Mouse (Mus musculus): Measurements from ENCODE around the gene Ank2. TPM values are rescaled to one million over a fixed set of nuclear protein-coding genes. Genes with fewer than 3 reads are reported as not detected.

Gene Ank2
- polyA plus RNA-seq, 1 experiment, result 5.7 TPM

DNA sequence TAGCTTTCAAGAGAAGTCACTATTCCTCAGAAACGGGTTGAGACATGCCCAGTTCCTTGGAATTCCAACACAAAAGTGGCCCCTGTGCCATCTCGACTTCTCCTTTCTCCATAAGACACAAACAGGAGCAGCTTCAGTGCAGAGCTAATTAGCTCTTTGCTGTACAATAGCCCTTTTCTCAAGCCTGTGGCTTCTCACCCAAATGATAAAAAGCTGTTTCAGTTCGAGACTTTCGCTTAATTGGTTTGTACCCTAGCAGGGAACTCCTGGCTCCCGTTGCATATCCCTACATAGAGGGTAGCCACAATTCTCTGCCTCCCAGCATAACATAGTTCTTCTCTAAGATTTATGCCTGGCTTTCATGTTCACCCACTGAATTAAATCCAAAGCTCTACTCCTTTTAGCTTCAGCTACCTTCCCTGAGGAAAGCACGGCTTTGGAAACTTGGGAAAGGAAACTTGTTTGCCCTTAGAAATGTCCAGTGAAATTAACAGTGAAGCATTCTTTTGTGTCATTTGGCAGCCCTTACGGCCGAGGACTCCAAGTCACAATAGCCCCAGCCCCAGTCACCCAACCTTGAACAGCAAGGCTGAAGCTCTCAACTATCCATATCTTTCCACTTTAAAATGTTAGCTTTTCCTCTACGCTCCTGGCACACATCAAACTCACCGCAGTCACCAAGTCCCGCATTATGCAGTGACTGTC, 123.0 kb downstream of the Ank2 start:
- WGBS, result 55% methylated on average over 11 of the region's 11 CpGs
- DNase-seq, result no peak
- H3K4me3 ChIP-seq (ENCODE audit: insufficient read depth, low read depth, low read length), result no peak overlapping the region
- no peak for TF ChIP-seq POLR2A (IDR thresholded peaks at IDR 0.05; ENCODE audit: low read depth, low read length)
- TF ChIP-seq CTCF (conservative IDR thresholded peaks at IDR 0.05; ENCODE audit: insufficient read depth, insufficient read length, low read depth, low read length), result no peak
- H3K27ac ChIP-seq (ENCODE audit: insufficient read depth, low read depth, low read length), result no peak overlapping the region
- no peaks in the 10 kb centered on the region for H3K27me3 ChIP-seq (replicated peaks; ENCODE audit: control insufficient read depth, insufficient read depth, low read length)
- H3K36me3 ChIP-seq (ENCODE audit: control insufficient read depth, insufficient read depth, low read length), result no peaks in the 10 kb centered on the region
- H3K4me1 ChIP-seq (ENCODE audit: control insufficient read depth, insufficient read depth, low read length), result no peaks in the 10 kb centered on the region

DNA sequence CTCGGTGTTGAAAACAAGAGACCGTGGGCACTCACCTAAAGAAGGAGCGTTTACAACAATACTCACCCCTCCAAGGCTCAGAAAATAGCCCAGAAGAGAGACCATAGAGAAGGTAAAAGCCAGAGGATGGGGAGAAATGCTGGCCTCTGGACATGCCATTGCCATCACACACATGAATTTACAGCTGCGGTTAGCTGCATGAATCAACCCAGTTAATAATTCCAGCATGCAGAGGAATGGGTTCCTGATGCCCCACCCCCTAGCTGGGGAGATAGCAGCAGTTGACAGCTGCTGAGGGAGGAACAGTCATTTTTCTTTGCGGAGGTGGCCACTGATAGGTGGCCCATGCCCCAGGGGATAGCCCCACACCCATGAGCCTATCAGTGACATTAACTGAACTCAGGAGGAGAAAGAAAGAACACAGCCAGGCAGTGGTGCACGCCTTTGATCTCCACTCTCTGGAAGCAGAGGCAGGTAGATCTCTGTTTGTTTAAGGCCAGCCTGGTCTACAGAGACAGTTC, 124.9 kb downstream of the Ank2 start:
- H3K4me1 ChIP-seq (ENCODE audit: control insufficient read depth, insufficient read depth, low read length), result no peaks in the 10 kb centered on the region

DNA sequence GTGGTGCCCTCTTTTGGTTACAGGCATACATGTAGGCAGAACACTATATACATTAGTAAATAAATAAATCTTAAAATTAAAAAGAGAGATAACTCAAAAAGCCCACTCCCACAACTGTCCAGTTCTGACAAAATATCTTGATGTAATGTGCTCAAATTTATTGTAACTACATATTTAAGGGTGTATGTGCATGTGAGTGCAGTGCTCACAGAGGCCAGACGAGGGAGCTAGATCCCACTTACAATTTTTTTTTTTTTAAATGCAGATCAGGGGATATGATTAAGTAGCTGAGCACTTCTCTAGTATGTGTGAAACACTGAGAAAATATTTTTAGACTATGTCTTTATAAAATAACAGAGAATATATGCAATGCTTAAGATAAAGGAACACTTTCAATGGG, 127.4 kb downstream of the Ank2 start:
- no peak for DNase-seq
- TF ChIP-seq POLR2A (IDR thresholded peaks at IDR 0.05; ENCODE audit: low read depth, low read length) (no peak), CTCF (conservative IDR thresholded peaks at IDR 0.05; ENCODE audit: insufficient read depth, insufficient read length, low read depth, low read length) (no peak)
- no peak overlapping the region for H3K4me3 ChIP-seq (ENCODE audit: insufficient read depth, low read depth, low read length)
- WGBS, result 96% methylated on average over 1 of the region's 1 CpGs
- no peak overlapping the region for H3K27ac ChIP-seq (ENCODE audit: insufficient read depth, low read depth, low read length)
- no peaks in the 10 kb centered on the region for H3K36me3 ChIP-seq (ENCODE audit: control insufficient read depth, insufficient read depth, low read length)
- H3K4me1 ChIP-seq (ENCODE audit: control insufficient read depth, insufficient read depth, low read length), result no peaks in the 10 kb centered on the region
- H3K27me3 ChIP-seq (replicated peaks; ENCODE audit: control insufficient read depth, insufficient read depth, low read length), result no peaks in the 10 kb centered on the region

More for the DNA sequence above, 124.9 kb downstream of the Ank2 start:
- H3K27me3 ChIP-seq (replicated peaks; ENCODE audit: control insufficient read depth, insufficient read depth, low read length), result no peaks in the 10 kb centered on the region
- H3K4me3 ChIP-seq (ENCODE audit: insufficient read depth, low read depth, low read length), result no peak overlapping the region
- WGBS, result 87% methylated on average over 6 of the region's 6 CpGs
- H3K36me3 ChIP-seq (ENCODE audit: control insufficient read depth, insufficient read depth, low read length), result no peaks in the 10 kb centered on the region
- no peak overlapping the region for H3K27ac ChIP-seq (ENCODE audit: insufficient read depth, low read depth, low read length)
- DNase-seq, result no peak
- TF ChIP-seq POLR2A (IDR thresholded peaks at IDR 0.05; ENCODE audit: low read depth, low read length) (no peak), CTCF (conservative IDR thresholded peaks at IDR 0.05; ENCODE audit: insufficient read depth, insufficient read length, low read depth, low read length) (no peak)

DNA sequence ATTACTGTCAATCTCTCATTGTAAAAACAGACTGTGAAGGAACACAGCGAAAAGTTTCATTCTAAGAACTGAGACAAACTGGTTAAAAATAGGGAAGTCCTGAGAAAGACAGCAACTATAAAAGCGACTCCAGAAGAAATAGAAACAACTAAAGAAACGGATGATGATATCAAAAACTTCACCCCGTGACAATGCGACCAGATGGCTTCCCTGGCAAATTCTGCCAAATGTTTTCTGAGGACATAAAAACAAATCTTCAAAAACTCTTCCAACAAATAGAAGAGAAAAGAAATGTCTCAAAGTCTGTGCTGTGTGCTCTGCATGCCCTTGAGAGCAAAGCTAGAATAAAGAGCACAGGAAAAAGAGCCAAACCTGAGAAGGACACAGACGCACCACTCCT, 129.6 kb downstream of the Ank2 start:
- H3K27me3 ChIP-seq (replicated peaks; ENCODE audit: control insufficient read depth, insufficient read depth, low read length), result no peaks in the 10 kb centered on the region
- no peaks in the 10 kb centered on the region for H3K4me1 ChIP-seq (ENCODE audit: control insufficient read depth, insufficient read depth, low read length)
- WGBS, result 80% methylated on average over 6 of the region's 6 CpGs
- no peak for TF ChIP-seq POLR2A (IDR thresholded peaks at IDR 0.05; ENCODE audit: low read depth, low read length)
- TF ChIP-seq CTCF (conservative IDR thresholded peaks at IDR 0.05; ENCODE audit: insufficient read depth, insufficient read length, low read depth, low read length), result no peak
- H3K27ac ChIP-seq (ENCODE audit: insufficient read depth, low read depth, low read length), result no peak overlapping the region
- no peaks in the 10 kb centered on the region for H3K36me3 ChIP-seq (ENCODE audit: control insufficient read depth, insufficient read depth, low read length)
- H3K4me3 ChIP-seq (ENCODE audit: insufficient read depth, low read depth, low read length), result no peak overlapping the region
- no peak for DNase-seq

DNA sequence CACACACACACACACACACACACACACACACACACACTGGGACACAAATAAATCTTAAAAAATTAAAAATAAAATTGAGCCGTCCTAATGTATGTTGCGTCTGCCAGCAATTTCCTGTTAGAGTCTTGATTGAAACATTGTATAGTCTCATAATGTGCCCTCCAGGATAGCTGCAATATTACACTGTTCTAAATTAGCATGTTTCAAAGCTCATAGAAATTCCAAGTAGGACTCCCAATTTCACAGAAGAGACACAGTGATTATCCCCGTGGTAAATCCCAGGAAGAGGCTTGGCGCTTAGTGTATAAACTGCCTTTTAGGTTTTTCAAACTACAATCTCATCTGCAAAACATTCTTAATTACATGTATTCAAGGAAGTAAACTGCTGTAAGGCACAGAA, 131.7 kb downstream of the Ank2 start:
- DNase-seq, result no peak
- TF ChIP-seq CTCF (conservative IDR thresholded peaks at IDR 0.05; ENCODE audit: insufficient read depth, insufficient read length, low read depth, low read length) (no peak), POLR2A (IDR thresholded peaks at IDR 0.05; ENCODE audit: low read depth, low read length) (no peak)
- Histone ChIP-seq H3K27me3 (replicated peaks; ENCODE audit: control insufficient read depth, insufficient read depth, low read length) (no peaks in the 10 kb centered on the region), H3K36me3 (ENCODE audit: control insufficient read depth, insufficient read depth, low read length) (no peaks in the 10 kb centered on the region), H3K4me1 (ENCODE audit: control insufficient read depth, insufficient read depth, low read length) (no peaks in the 10 kb centered on the region), H3K27ac (ENCODE audit: insufficient read depth, low read depth, low read length) (no peak overlapping the region), H3K4me3 (ENCODE audit: insufficient read depth, low read depth, low read length) (no peak overlapping the region)
- WGBS, result 80% methylated on average over 4 of the region's 4 CpGs

DNA sequence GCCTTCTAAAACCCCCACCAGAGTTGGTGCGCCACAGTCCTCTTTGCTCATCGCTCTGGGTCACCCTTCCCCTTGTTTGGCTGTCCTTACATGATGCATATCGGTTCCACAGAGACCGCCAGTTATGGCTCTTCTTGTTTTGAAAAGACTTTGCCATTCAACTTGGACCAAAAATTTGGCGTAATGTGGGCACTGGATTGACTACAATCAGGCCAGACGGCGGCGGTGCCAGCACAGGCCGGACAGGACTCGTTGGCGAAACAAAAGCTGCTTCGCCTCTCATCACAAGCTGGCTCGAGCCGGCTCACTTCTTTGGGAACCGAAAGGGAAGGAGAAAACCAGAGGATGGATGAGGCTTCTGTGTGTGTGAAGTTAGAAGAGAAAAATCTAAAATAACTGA, 135.6 kb downstream of the Ank2 start:
- Histone ChIP-seq H3K36me3 (ENCODE audit: control insufficient read depth, insufficient read depth, low read length) (no peaks in the 10 kb centered on the region), H3K4me3 (ENCODE audit: insufficient read depth, low read depth, low read length) (no peak overlapping the region), H3K27me3 (replicated peaks; ENCODE audit: control insufficient read depth, insufficient read depth, low read length) (no peaks in the 10 kb centered on the region), H3K4me1 (ENCODE audit: control insufficient read depth, insufficient read depth, low read length) (no peaks in the 10 kb centered on the region), H3K27ac (ENCODE audit: insufficient read depth, low read depth, low read length) (no peak overlapping the region)
- 93% methylated on average over 15 of the region's 15 CpGs for WGBS
- TF ChIP-seq POLR2A (IDR thresholded peaks at IDR 0.05; ENCODE audit: low read depth, low read length), result no peak
- no peak for TF ChIP-seq CTCF (conservative IDR thresholded peaks at IDR 0.05; ENCODE audit: insufficient read depth, insufficient read length, low read depth, low read length)
- DNase-seq, result no peak

DNA sequence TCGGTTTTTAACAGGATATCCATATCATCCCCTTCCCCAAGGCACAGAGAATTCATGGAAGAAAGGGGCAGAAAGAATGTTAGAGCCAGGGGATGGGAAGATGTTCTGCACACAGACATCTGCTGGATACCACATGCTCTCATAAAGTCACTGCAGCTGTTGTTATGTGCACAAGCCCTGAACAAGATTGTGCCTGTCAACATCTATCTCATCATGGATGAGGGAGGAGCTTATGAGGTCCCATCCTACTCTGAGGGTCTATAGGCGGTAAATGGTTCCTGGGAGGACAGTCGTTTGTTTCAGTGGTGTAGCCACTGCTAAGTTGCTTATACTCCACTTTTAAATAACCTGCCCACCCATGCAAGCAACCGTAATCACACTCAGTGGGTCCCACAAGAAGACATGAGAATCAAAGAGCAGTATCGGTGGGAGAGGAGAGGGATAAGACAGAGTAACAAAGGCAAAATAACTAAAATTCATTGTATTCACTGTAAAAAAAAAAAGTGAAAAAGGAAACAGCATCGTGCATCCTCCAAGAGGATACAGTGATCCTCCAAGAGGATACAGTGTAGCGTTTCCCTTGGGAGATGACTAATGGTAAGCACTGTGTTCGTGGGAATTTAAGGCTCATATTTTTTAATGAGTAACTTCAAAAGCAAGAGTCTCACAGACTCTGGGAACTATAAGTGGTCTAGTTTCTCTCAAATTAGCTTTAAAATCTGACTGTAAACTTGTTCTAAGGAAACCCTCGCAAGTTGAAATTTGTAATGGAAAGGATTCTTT, 136.3 kb downstream of the Ank2 start:
- 71% methylated on average over 9 of the region's 9 CpGs for WGBS
- DNase-seq, result no peak
- H3K4me1 ChIP-seq (ENCODE audit: control insufficient read depth, insufficient read depth, low read length), result no peaks in the 10 kb centered on the region
- no peaks in the 10 kb centered on the region for H3K27me3 ChIP-seq (replicated peaks; ENCODE audit: control insufficient read depth, insufficient read depth, low read length)
- no peak overlapping the region for H3K4me3 ChIP-seq (ENCODE audit: insufficient read depth, low read depth, low read length)
- no peak for TF ChIP-seq POLR2A (IDR thresholded peaks at IDR 0.05; ENCODE audit: low read depth, low read length)
- TF ChIP-seq CTCF (conservative IDR thresholded peaks at IDR 0.05; ENCODE audit: insufficient read depth, insufficient read length, low read depth, low read length), result no peak
- no peaks in the 10 kb centered on the region for H3K36me3 ChIP-seq (ENCODE audit: control insufficient read depth, insufficient read depth, low read length)
- H3K27ac ChIP-seq (ENCODE audit: insufficient read depth, low read depth, low read length), result no peak overlapping the region

Data from kidney, adult 2 months (tissue).